Mouse (Mus musculus) lung, postnatal 0 days (tissue): ENCODE measurements at regions not wholly inside any gene's neighbourhood (a gene's known extent, or its start where the extent isn't known, plus 50 kb on each side); places are given as distances from the start of the nearest gene placed in this dataset.

Experiments used
- CTCF ChIP-seq: IDR thresholded peaks from 2 replicates; pipeline ENCODE4 v1.5.1; 2016; ENCODE audit warnings: antibody characterized with exemption, mild to moderate bottlenecking
- EP300 ChIP-seq: IDR thresholded peaks from 2 replicates; pipeline ENCODE4 v1.6.1; 2016; ENCODE audit warnings: antibody characterized with exemption, mild to moderate bottlenecking, control low read depth

- TF ChIP-seq CTCF (no peak), EP300 (no peak)
These were observed 61.0 kb downstream of the Olfr987 start for GRCm38 (mm10) chr2:85278128-85278527.
